Mouse (Mus musculus): ENCODE measurements around the gene Tmem115. TPM values are rescaled to one million over a fixed set of nuclear protein-coding genes. Genes with fewer than 3 reads are reported as not detected.

Tmem115 gene
- 22.6 TPM for polyA plus RNA-seq (2014; fragmentation: Illumina TruSeq; extraction: RNeasy Lipid Tissue Mini Kit (QIAGEN cat#74804); ENCODE audit: insufficient read depth, low read depth, low replicate concordance)

DNA sequence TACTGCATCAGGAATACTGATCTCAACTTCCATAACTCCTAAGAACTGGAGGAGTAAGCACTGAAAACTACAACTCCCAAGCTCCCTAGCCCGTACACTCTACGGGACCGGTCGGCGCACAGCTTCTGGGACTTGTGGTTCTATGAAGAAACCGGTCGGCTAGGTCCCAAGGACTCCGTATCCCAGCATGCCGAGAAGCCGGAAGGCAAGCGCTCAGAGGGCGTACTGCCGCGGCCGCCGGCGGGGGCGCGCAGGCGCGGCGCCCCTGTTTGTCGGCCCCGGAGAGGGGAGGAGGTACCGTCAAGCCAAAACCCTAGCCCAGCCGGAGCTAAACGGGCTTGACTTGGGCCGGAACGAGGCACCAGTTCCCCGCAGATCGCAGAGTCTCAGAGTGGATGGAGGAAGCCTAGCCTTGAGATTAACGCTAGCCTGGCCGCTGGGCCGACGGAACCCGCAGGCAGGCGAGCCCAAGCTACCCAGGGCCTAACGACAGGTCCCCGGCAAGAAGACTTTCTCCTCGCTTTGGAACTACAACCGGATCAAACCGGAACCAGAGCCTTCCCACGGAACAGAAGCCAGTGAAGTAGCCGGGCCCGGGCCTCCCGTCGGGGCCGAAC, at the start of gene Tmem115:
Tmem115 (plus strand) TSS at position 155 of the 617 bp plus-strand sequence.

DNA sequence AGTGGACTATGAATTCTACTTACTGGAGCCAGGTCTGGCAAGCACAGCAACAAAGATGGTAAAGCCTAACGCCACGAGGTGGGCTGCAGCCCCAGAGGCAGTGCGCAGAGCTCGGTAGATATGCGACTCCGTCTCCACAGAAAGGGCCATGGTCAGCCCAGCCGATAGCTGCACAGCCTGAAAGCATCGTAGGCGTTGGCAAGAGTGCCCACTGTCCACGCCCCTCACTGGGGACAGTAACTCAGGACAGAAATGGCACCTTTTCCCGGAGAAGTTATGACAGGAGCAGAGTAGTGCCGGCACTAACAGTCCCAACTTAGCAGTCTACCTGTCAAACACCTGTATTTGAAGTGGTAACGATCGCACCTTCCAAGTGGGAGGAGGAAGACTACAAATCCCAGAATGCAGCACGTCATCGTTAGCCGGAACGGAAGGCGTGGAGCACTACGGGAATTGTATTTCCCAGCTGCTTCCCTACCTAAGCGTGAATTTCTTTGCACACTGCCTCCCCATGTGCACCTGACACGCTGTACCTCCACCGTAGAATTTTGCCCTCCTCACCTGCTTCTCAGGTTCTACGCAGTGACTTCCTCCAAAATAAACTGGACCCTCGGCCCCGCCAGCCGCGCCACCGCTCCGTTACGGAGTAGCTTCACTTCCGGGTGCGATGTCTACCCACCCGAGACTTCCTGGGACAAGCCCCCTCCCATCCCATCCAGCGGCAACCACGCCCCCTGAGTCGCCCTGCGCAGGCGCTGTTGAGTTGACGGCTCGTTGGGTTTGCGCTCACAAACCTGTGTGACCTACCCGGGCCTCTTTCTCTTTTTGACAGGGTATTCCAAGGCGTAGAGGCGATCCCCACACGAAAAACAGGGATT, 8.0 kb downstream of the Tmem115 start, which contains the start of the genes Cyb561d2 and Nprl2:
Cyb561d2 (minus strand) TSS at position 720 of the 878 bp plus-strand sequence.
Nprl2 (plus strand) TSS at position 753 of the 878 bp plus-strand sequence.

DNA sequence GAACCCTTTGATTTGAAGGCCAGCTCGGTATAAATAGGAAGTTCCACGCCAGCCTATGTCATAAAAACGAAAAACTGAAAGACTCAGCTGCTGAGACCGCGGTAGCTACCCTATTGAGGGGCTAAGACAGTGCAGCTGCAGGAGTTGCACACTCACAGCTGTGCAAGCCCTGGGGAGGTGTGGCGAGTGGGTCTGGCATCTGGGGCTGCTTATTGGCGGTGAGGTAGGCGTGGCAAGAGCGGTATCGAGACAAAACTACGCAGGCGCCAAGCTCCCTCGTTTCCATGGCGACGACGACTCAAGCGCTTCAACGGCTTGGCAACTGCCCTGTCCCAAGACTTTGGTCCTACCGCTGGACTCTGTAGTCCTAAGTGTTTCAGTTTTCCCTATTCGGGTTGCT, 13.3 kb downstream of the Tmem115 start, which contains the start of gene Zmynd10:
Zmynd10 (plus strand) TSS at position 273 of the 400 bp plus-strand sequence.

DNA sequence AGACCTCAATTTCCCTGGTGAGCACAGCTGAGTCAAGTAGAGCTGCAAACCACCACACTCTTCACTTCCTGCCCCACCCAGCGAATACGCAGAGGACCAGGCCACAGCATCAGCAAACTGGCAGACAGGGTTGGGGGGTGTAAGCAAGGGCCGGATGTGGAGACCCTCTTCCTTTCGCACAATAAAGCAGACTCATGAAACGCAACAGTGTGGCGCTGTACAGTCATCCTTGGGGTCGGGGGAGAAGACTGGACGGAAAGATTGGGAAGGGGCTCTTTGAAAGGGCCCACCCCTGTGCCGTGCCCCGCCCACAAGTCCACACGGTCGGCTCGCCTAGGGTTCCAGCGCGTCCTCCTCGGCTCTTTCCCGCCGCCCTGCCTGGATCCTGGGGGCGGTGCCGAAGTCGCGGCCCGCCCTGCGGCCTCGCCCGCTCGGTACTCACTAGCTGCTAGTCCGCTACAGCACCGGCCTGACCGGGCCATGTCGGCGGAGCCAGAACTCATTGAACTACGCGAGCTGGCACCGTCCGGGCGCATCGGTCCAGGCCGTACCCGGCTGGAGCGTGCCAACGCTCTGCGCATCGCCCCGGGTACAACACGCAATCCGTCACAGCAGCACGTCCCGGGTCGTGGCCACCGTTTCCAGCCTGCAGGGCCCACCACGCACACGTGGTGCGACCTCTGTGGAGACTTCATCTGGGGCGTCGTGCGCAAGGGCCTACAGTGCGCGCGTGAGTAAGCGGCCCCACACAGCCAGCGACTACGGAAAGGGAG, 17.6 kb downstream of the Tmem115 start, which contains the start of gene Rassf1:
Rassf1 (plus strand) TSS at position 439 of the 773 bp plus-strand sequence.

DNA sequence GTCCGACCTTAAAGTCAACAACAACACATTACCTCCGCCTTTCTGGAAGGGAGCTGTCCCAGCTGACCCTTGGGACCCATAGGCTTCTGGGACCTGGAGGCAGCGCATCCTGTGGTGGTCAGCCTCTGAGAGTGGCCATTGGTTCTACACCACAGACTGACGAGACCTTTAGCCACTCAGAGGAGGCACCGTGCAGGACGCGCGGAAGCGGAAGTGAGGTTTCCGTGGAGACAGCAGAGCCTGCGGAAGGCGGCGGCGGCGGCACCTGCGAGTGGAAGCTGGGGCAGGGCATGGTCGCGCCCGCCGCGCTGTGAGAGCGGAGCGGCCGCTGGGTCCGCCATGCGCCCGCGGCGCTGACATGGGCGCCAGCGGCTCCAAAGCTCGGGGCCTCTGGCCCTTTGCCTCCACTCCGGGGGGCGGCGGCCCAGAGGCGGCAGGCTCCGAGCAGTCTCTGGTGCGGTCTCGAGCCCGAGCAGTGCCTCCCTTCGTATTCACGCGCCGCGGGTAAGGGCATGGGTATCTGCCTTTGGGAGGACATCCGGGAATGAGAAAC, 29.4 kb downstream of the Tmem115 start, which contains the start of gene Tusc2:
Tusc2 (plus strand) TSS at position 227 of the 553 bp plus-strand sequence.

DNA sequence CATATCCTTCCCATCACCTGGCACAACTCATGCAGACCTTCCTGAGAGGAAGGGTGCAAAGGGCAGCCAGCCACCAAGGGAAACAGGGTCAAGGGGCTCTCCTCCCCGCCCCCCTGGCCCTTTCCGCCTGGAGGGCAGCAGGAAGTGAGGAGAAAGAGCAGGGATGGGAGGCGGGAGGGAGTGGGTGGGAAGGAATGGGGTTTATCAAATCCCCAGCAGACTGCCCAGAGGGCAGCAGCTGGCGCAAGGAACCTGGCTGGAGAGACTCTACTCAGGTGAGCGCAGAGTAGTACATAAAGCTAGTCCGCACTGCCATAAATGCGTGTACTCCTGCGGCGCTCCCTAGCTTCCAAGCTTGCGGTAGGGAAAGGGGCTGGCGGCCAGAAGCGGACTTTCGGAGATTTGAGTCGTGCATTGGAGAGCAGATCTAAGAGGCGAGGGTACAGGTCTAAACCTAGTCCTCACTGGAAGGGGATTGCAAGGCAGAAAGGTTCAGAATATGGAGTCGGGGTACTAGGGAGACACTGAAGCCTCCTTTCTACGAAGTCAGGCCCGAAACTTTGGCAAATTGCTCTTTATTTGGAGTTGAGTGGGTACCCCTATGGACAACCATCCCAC, 34.1 kb downstream of the Tmem115 start, which contains the start of gene Hyal2:
Hyal2 (plus strand) TSS at position 244 of the 618 bp plus-strand sequence.

DNA sequence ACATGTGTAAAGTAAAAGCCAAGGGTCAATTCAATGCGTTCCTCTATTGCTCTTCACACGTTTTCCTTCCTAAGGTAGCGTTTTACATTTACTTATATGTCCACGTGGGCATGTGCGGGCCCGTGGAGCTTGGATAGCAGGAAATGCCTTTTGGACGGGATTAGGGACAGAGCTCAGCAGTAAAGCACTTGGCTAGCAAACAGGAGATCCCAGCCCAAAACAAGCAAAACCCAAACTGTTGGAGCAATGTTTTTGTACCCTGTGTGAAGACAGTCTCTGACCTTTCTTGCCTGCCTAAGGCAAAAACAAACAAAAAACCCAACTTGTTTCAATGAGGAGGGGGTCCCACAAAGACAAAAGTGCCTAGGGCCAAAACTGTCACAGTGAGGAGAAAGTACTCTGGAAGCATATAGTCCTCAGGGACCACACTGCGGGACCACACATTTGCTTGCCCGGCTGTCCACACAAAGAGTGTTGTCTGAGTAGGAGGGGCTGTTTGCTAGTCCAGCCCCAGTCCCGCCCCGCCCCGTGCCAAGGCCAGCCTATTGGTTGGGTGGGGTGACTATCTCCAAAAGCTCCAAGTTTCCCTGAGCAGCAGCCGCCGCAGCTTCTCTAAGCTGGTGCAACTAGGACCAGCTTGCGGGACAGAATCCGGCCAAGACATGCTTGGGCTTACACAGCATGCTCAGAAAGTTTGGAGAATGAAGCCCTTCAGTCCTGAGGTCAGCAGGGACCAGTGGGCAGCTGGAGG, 42.8 kb downstream of the Tmem115 start, which contains the start of gene Hyal1:
Hyal1 (plus strand) TSS at position 571 of the 751 bp plus-strand sequence.

DNA sequence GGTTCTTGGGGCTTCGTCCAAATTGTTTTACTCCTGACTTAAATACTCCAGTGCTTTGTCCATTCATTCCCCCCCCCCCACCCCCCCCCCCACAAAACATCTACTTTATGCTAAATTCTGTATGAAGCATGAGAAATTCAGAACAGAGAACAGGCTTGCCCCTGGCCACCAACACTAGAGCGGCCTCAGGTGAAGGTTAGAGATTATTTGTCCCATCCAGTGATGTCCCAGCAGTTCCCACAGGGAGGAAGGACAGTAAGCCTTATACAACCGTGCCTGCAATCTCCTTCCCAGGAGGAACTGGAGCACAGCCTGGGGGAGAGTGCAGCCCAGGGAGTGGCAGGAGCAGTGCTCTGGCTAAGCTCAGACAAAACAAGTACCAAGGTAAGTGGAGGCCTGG, 44.8 kb downstream of the Tmem115 start, which contains the start of gene Naa80:
Naa80 (plus strand) TSS at position 301 of the 400 bp plus-strand sequence.

DNA sequence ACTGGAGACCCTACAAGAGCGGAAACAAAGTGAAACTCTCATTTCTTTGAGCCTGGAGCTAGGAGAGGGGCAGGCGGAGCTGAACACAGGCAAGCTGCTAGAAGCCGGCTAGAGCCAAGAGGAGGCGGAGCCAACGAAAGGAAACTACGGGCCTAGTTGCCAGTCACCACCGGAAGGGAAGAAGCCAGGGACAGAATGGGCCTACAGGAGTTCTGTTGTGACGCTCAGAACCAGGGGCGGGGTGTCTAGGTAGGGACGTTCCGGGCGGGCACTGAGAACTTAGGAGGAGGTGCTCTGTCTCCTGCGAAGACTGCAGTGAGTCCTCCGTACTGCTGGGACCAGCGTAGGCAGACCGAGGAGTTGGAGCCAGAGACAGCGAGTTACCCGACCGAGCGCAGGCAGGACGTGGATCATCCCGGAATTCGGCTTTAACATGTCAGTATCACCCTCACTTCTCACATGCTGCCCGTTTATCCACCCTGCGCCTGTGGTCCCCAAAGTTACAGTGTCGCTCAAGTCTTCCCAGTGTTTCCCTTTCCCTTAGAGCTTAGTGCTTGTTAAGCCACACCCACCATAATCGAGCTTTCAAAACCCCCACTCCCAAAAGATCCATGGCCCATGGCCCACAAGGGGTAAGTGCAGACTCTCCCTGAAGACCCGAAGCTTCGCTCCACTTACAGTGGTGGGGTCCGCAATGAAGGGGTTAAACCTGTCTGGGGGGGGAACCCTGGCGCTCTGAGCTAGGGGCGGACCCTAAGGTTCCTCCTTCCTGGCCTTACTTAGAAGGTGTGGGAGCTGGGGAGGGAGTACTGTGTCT, 47.0 kb downstream of the Tmem115 start, which contains the start of gene Hyal3:
Hyal3 (plus strand) TSS at position 318 of the 817 bp plus-strand sequence.

DNA sequence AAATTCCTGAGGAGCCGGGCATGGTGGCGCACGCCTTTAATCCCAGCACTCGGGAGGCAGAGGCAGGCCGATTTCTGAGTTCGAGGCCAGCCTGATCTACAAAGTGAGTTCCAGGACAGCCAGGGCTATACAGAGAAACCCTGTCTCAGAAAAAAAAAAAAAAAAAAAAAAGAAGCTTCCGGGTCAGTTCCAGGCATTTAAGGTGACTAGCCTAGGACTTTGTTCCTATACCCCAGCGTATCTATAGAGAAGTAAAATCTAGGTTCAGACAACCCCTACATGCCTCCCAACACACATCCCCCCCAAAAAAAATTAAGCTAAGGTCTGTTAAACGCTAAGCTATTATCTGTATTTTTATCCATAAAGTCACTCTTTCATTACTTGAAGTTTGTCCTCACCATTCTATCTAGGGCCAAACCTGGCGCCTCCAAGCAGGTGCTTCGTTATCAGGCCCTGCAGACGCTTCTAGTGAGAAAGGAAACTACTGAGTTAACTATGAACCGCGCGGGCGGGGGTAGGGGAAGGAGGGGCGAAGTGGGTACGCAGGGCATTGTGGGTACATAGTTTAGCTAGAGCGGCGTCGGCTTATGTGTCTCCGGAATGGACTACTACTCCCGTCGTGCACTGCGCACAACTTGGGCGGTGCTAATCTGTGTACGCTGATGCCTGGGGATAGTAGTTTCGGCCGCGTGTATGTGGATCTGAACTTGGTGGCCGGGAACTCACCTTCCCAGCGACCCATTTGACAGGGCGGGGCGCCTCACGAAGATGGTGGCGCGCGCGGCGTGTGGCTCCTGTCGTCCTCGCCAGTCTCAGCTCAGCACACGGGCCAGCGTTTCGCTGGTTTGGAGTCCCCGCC, 53.5 kb downstream of the Tmem115 start, which contains the start of gene Ifrd2:
Ifrd2 (plus strand) TSS at position 669 of the 859 bp plus-strand sequence.

Other genes starting within 250 kb of the Tmem115 start
- gene Mapkapk3, start 244.1 kb upstream of the Tmem115 start, polyA plus RNA-seq (2014; fragmentation: Illumina TruSeq; extraction: RNeasy Lipid Tissue Mini Kit (QIAGEN cat#74804); ENCODE audit: insufficient read depth, low read depth, low replicate concordance): 15.6 TPM
- gene Cish, start 237.9 kb upstream of the Tmem115 start, polyA plus RNA-seq (2014; fragmentation: Illumina TruSeq; extraction: RNeasy Lipid Tissue Mini Kit (QIAGEN cat#74804); ENCODE audit: insufficient read depth, low read depth, low replicate concordance): 19.9 TPM
- gene Hemk1, start 195.6 kb upstream of the Tmem115 start, polyA plus RNA-seq (2014; fragmentation: Illumina TruSeq; extraction: RNeasy Lipid Tissue Mini Kit (QIAGEN cat#74804); ENCODE audit: insufficient read depth, low read depth, low replicate concordance): 8.4 TPM
- 0.11 TPM for gene 6430571L13Rik, start 193.3 kb upstream of the Tmem115 start, polyA plus RNA-seq (2014; fragmentation: Illumina TruSeq; extraction: RNeasy Lipid Tissue Mini Kit (QIAGEN cat#74804); ENCODE audit: insufficient read depth, low read depth, low replicate concordance)
- gene Cacna2d2, start 134.3 kb upstream of the Tmem115 start, polyA plus RNA-seq (2014; fragmentation: Illumina TruSeq; extraction: RNeasy Lipid Tissue Mini Kit (QIAGEN cat#74804); ENCODE audit: insufficient read depth, low read depth, low replicate concordance): 0.14 TPM
- gene Cyb561d2, start 8.2 kb downstream of the Tmem115 start, polyA plus RNA-seq (2014; fragmentation: Illumina TruSeq; extraction: RNeasy Lipid Tissue Mini Kit (QIAGEN cat#74804); ENCODE audit: insufficient read depth, low read depth, low replicate concordance): 16.0 TPM
- 20.2 TPM for gene Nprl2, start 8.3 kb downstream of the Tmem115 start, polyA plus RNA-seq (2014; fragmentation: Illumina TruSeq; extraction: RNeasy Lipid Tissue Mini Kit (QIAGEN cat#74804); ENCODE audit: insufficient read depth, low read depth, low replicate concordance)
- gene Zmynd10, start 13.4 kb downstream of the Tmem115 start, polyA plus RNA-seq (2014; fragmentation: Illumina TruSeq; extraction: RNeasy Lipid Tissue Mini Kit (QIAGEN cat#74804); ENCODE audit: insufficient read depth, low read depth, low replicate concordance): 11.5 TPM
- 48.4 TPM for gene Rassf1, start 17.6 kb downstream of the Tmem115 start, polyA plus RNA-seq (2014; fragmentation: Illumina TruSeq; extraction: RNeasy Lipid Tissue Mini Kit (QIAGEN cat#74804); ENCODE audit: insufficient read depth, low read depth, low replicate concordance)
- gene Tusc2, start 29.3 kb downstream of the Tmem115 start, polyA plus RNA-seq (2014; fragmentation: Illumina TruSeq; extraction: RNeasy Lipid Tissue Mini Kit (QIAGEN cat#74804); ENCODE audit: insufficient read depth, low read depth, low replicate concordance): 34.0 TPM
- gene Hyal2, start 34.0 kb downstream of the Tmem115 start, polyA plus RNA-seq (2014; fragmentation: Illumina TruSeq; extraction: RNeasy Lipid Tissue Mini Kit (QIAGEN cat#74804); ENCODE audit: insufficient read depth, low read depth, low replicate concordance): 90.7 TPM
- 7.3 TPM for gene Hyal1, start 43.0 kb downstream of the Tmem115 start, polyA plus RNA-seq (2014; fragmentation: Illumina TruSeq; extraction: RNeasy Lipid Tissue Mini Kit (QIAGEN cat#74804); ENCODE audit: insufficient read depth, low read depth, low replicate concordance)
- 23.3 TPM for gene Naa80, start 44.9 kb downstream of the Tmem115 start, polyA plus RNA-seq (2014; fragmentation: Illumina TruSeq; extraction: RNeasy Lipid Tissue Mini Kit (QIAGEN cat#74804); ENCODE audit: insufficient read depth, low read depth, low replicate concordance)
- gene Hyal3, start 46.9 kb downstream of the Tmem115 start, polyA plus RNA-seq (2014; fragmentation: Illumina TruSeq; extraction: RNeasy Lipid Tissue Mini Kit (QIAGEN cat#74804); ENCODE audit: insufficient read depth, low read depth, low replicate concordance): 0.70 TPM
- gene Ifrd2, start 53.7 kb downstream of the Tmem115 start, polyA plus RNA-seq (2014; fragmentation: Illumina TruSeq; extraction: RNeasy Lipid Tissue Mini Kit (QIAGEN cat#74804); ENCODE audit: insufficient read depth, low read depth, low replicate concordance): 13.8 TPM
- gene Sema3b, start 75.3 kb downstream of the Tmem115 start, polyA plus RNA-seq (2014; fragmentation: Illumina TruSeq; extraction: RNeasy Lipid Tissue Mini Kit (QIAGEN cat#74804); ENCODE audit: insufficient read depth, low read depth, low replicate concordance): 23.9 TPM
- 294 TPM for gene Gnai2, start 101.4 kb downstream of the Tmem115 start, polyA plus RNA-seq (2014; fragmentation: Illumina TruSeq; extraction: RNeasy Lipid Tissue Mini Kit (QIAGEN cat#74804); ENCODE audit: insufficient read depth, low read depth, low replicate concordance)
- 0.32 TPM for gene Slc38a3, start 135.6 kb downstream of the Tmem115 start, polyA plus RNA-seq (2014; fragmentation: Illumina TruSeq; extraction: RNeasy Lipid Tissue Mini Kit (QIAGEN cat#74804); ENCODE audit: insufficient read depth, low read depth, low replicate concordance)
- not detected for gene Gnat1, start 145.8 kb downstream of the Tmem115 start, polyA plus RNA-seq (2014; fragmentation: Illumina TruSeq; extraction: RNeasy Lipid Tissue Mini Kit (QIAGEN cat#74804); ENCODE audit: insufficient read depth, low read depth, low replicate concordance)
- gene Sema3f, start 176.5 kb downstream of the Tmem115 start, polyA plus RNA-seq (2014; fragmentation: Illumina TruSeq; extraction: RNeasy Lipid Tissue Mini Kit (QIAGEN cat#74804); ENCODE audit: insufficient read depth, low read depth, low replicate concordance): 64.9 TPM
- 46.7 TPM for gene Rbm5, start 237.1 kb downstream of the Tmem115 start, polyA plus RNA-seq (2014; fragmentation: Illumina TruSeq; extraction: RNeasy Lipid Tissue Mini Kit (QIAGEN cat#74804); ENCODE audit: insufficient read depth, low read depth, low replicate concordance)

All from lung, adult 10 weeks (tissue).